Mouse (Mus musculus) forebrain, embryonic 11.5 days (tissue): Measurements from ENCODE around the gene Tmco3. TPM values are rescaled to one million over a fixed set of nuclear protein-coding genes. Genes with fewer than 3 reads are reported as not detected.
"Not testable (repeated sequence)": the region's sequence is repeated elsewhere in the genome, so short reads cannot be mapped to it uniquely, and the experiment has no call there.

Source experiments
- ATAC-seq: fragments of 200-750 bp; cut with Nextera tagmentation; replicated peaks from 2 replicates; pipeline ENCODE4 v1.8.0; 2017; ENCODE audit warnings: moderate TSS enrichment; ENCODE audit not compliant: low FRiP score
- DNase-seq: peaks from one replicate; pipeline ENCODE4 v3.0.0-alpha.2; 2017; ENCODE audit warnings: low spot score
- H3K27ac ChIP-seq: fragments of 300-500 bp; sonication (generic); 2 replicates; pipeline ENCODE4 v1.5.1; 2014; ENCODE audit warnings: low read depth, low read length
- H3K27me3 ChIP-seq: fragments of 300-500 bp; sonication (generic); 2 replicates; pipeline ENCODE4 v1.6.1; 2014; ENCODE audit warnings: mild to moderate bottlenecking, low read length, mixed read lengths; ENCODE audit not compliant: control insufficient read depth, insufficient read depth
- H3K36me3 ChIP-seq: fragments of 300-500 bp; sonication (generic); 2 replicates; pipeline ENCODE4 v1.6.1; 2014; ENCODE audit warnings: mild to moderate bottlenecking, low read length, moderate library complexity, mixed read lengths; ENCODE audit not compliant: control insufficient read depth, insufficient read depth
- H3K4me1 ChIP-seq: fragments of 300-500 bp; sonication (generic); replicated peaks from 2 replicates; pipeline ENCODE4 v1.6.1; 2014; ENCODE audit warnings: low read length, mixed read lengths; ENCODE audit not compliant: control insufficient read depth, insufficient read depth
- H3K4me2 ChIP-seq: fragments of 300-500 bp; sonication (generic); 2 replicates; pipeline ENCODE4 v1.6.1; 2014; ENCODE audit warnings: low read depth, mild to moderate bottlenecking, low read length, moderate library complexity, mixed read lengths; ENCODE audit not compliant: severe bottlenecking
- H3K4me3 ChIP-seq: fragments of 300-500 bp; sonication (generic); 2 replicates; pipeline ENCODE4 v1.5.1; 2014; ENCODE audit warnings: low read depth, low read length
- H3K9ac ChIP-seq: fragments of 300-500 bp; sonication (generic); 2 replicates; pipeline ENCODE4 v1.6.1; 2014; ENCODE audit warnings: low read length
- H3K9me3 ChIP-seq: fragments of 300-500 bp; sonication (generic); 2 replicates; pipeline ENCODE4 v1.6.1; 2016; ENCODE audit warnings: low read length, mixed read lengths; ENCODE audit not compliant: control insufficient read depth
- WGBS: fragments of 180-500 bp; shearing (Covaris S2); extraction: QIAGEN DNeasy Blood & Tissue Kit; methylation state at CpG from one replicate; pipeline ENCODE4 v1.1.7; 2014; 5-methylcytosine and 5-hydroxymethylcytosine counted together
- polyA plus RNA-seq: library from polyadenylated mRNA; unstranded; fragments of >200 nt; fragmentation: Nextera tagmentation; extraction: Ambion mirVana; gene quantifications from 2 replicates; pipeline ENCODE4 v1.2.1, GENCODE M21; 2014

The Tmco3 gene
- polyA plus RNA-seq, 1 experiment from 2014 or later: 40.0 TPM

- Histone ChIP-seq H3K36me3 (no peaks in the 10 kb centered on the region), H3K27ac (no peak overlapping the region), H3K4me2 (no peak overlapping the region), H3K4me3 (no peak overlapping the region), H3K9me3 (no peaks in the 10 kb centered on the region), H3K27me3 (no peaks in the 10 kb centered on the region), H3K4me1 (no peaks in the 10 kb centered on the region), H3K9ac (no peak overlapping the region)
- DNase-seq (no peak), ATAC-seq (no peak)
- WGBS: 92% methylated on average over 10 of the region's 10 CpGs
These were observed 28.7 kb downstream of the Tmco3 start for GRCm38 (mm10) chr8:13316671-13317070.

GRCm38 (mm10) chr8:13326598-13326997 is 38.6 kb downstream of the Tmco3 start:
- H3K9me3 ChIP-seq: no peaks in the 10 kb centered on the region
- no peak for ATAC-seq
- H3K9ac ChIP-seq: no peak overlapping the region
- H3K36me3 ChIP-seq: no peaks in the 10 kb centered on the region
- H3K4me1 ChIP-seq: no peaks in the 10 kb centered on the region
- no peak overlapping the region for H3K4me3 ChIP-seq
- 41% methylated on average over 5 of the region's 5 CpGs for whole genome bisulfite sequencing
- no peaks in the 10 kb centered on the region for H3K27me3 ChIP-seq
- no peak overlapping the region for H3K27ac ChIP-seq
- H3K4me2 ChIP-seq: no peak overlapping the region
- no peak for DNase-seq

- no peak for ATAC-seq
- H3K27me3 ChIP-seq: no peaks in the 10 kb centered on the region
- WGBS: 41% methylated on average over 1 of the region's 1 CpGs
These were observed 46.7 kb downstream of the Tmco3 start for GRCm38 (mm10) chr8:13334671-13335070.

DNA sequence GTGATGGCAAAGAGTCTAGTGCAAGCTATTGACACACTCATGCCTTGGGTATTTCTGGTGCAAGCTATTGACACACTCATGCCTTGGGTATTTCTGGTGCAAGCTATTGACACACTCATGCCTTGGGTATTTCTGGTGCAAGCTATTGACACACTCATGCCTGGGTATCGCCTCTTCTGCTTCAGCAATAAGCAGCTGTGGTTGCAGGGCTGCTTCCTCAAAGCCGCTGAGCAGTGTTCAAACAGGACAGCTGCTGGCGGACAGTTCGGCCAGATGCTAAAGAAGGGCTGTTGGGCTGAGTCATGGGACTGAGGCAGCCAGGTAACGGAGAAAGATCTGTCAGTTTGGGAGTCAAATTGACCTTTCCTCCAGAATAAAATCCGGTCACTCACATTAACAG is 49.3 kb downstream of the Tmco3 start:
- not testable (repeated sequence) for H3K4me2 ChIP-seq, H3K9ac ChIP-seq, H3K4me3 ChIP-seq, ATAC-seq, H3K36me3 ChIP-seq, H3K27ac ChIP-seq, H3K27me3 ChIP-seq, H3K9me3 ChIP-seq, H3K4me1 ChIP-seq, DNase-seq
- 91% methylated on average over 6 of the region's 6 CpGs for WGBS

More at GRCm38 (mm10) chr8:13334671-13335070, 46.7 kb downstream of the Tmco3 start:
- no peak for DNase-seq
- Histone ChIP-seq H3K27ac (no peak overlapping the region), H3K4me3 (no peak overlapping the region), H3K9ac (no peak overlapping the region), H3K9me3 (no peaks in the 10 kb centered on the region), H3K4me2 (no peak overlapping the region), H3K4me1 (peaks cover 4% of the 10 kb centered on the region; the same call in 1 of the 2 replicates), H3K36me3 (no peaks in the 10 kb centered on the region)

DNA sequence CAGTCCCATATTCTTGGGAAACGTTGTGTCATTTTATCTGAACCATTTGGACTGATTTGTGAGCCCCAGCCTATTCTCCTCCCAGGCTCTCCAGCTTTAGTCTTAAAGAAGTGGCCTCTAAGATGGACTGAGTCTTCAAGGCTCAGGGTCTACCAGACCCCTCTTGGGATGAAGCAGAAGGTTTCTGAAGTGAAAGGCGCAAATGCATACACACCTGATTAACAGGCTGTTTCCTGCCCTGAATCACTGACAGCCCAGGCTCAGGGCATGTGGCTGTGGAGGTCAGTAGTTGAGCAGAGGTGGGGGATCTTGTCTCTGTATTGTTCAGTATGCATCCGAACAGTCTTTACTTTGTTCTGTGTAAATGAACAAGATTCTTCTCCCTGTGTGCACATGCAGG is 49.7 kb downstream of the Tmco3 start:
- no peak for DNase-seq
- H3K4me2 ChIP-seq: peak overlapping the region; percentile 79; the same call in 1 of the 2 replicates
- peaks cover 4% of the 10 kb centered on the region; the same call in 1 of the 2 replicates for H3K4me1 ChIP-seq
- H3K9me3 ChIP-seq: no peaks in the 10 kb centered on the region
- H3K36me3 ChIP-seq: no peaks in the 10 kb centered on the region; the same call in 1 of the 2 replicates
- H3K27ac ChIP-seq: no peak overlapping the region
- no peaks in the 10 kb centered on the region for H3K27me3 ChIP-seq
- peak overlapping the region; percentile 95; the same call in 1 of the 2 replicates for H3K4me3 ChIP-seq
- 84% methylated on average over 3 of the region's 3 CpGs for WGBS
- no peak for ATAC-seq
- peak overlapping the region; percentile 59 for H3K9ac ChIP-seq

DNA sequence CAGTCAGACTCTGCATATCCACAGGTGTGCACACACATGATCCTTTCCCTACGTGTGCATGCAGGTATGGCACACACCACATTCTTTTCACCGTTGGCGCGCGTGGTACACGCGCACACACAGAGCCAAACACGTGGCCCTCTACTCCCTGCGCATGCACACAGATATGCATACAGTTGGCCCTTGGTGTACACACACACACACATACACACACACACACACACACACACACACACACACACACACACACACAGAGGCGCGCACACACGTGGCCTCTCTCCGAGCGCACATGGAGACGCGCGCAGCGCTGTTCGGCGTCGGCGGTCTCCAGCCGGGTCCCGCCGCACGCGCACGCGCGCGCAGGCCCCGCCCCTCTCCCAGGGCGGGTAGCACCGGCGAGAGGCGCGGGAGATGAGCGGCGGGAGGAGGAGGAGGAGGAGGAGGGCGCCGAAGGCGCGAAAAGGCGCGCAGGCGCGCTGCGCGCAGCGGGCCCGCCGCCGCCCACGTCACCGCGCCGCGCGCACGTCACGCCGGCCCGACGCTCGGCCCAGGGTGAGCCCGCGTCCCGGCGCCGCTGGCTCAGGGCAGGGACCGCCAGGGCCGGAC is 50.4 kb downstream of the Tmco3 start, which contains the start of gene Tfdp1:
TSS of gene Tfdp1 (plus strand) at position 497 of the 606 bp plus-strand sequence.
- Histone ChIP-seq H3K4me1 (peaks cover 4% of the 10 kb centered on the region; the same call in 1 of the 2 replicates), H3K36me3 (no peaks in the 10 kb centered on the region; the same call in 1 of the 2 replicates), H3K4me2 (peak within 1 kb of the TSS; percentile 79), H3K9me3 (no peaks in the 10 kb centered on the region), H3K27me3 (no peaks in the 10 kb centered on the region), H3K27ac (peak within 1 kb of the TSS; percentile 46), H3K4me3 (peak within 1 kb of the TSS; percentile 95), H3K9ac (peak within 1 kb of the TSS; percentile 96)
- DNase-seq (peak; percentile 94), ATAC-seq (peak; percentile 96)
- 1% methylated on average over 67 of the region's 72 CpGs for WGBS

- Histone ChIP-seq H3K36me3 (peaks cover 3% of the 10 kb centered on the region; the same call in 1 of the 2 replicates), H3K27me3 (no peaks in the 10 kb centered on the region), H3K4me2 (peak overlapping the region; percentile 79), H3K9me3 (no peaks in the 10 kb centered on the region), H3K4me3 (peak overlapping the region; percentile 95), H3K4me1 (peaks cover 4% of the 10 kb centered on the region; the same call in 1 of the 2 replicates), H3K9ac (peak overlapping the region; percentile 96), H3K27ac (peak overlapping the region; percentile 46)
- ATAC-seq (peak; percentile 65), DNase-seq (peak; percentile 76)
- WGBS: under 1% methylated on average over 68 of the region's 70 CpGs
These were observed 51.1 kb downstream of the Tmco3 start for GRCm38 (mm10) chr8:13338901-13339645.

DNA sequence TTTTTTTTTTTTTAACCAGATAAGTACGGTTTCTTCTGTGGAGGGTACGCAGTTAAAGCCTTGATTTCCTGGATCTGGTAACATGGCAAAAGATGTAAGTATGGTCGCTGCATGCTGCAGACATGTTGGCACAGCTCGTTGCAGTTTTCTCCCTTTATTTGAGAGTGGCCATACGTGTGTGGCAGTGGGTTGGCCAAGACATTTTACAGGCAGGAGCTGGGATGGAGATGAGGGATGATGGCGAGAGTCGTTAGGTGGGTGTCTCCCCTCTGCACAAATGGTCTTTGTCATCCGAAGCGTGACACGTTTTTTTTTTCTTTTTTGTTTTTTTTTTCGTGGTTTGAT is 51.6 kb downstream of the Tmco3 start:
- no peaks in the 10 kb centered on the region for H3K9me3 ChIP-seq
- no peak overlapping the region for H3K27ac ChIP-seq
- H3K27me3 ChIP-seq: no peaks in the 10 kb centered on the region
- DNase-seq: no peak
- peaks cover 4% of the 10 kb centered on the region; the same call in 1 of the 2 replicates for H3K4me1 ChIP-seq
- WGBS: 9% methylated on average over 11 of the region's 11 CpGs
- ATAC-seq: no peak
- H3K36me3 ChIP-seq: peaks cover 3% of the 10 kb centered on the region; the same call in 1 of the 2 replicates
- H3K9ac ChIP-seq: peak overlapping the region; percentile 96
- H3K4me3 ChIP-seq: peak overlapping the region; percentile 95
- peak overlapping the region; percentile 79 for H3K4me2 ChIP-seq
